Mouse (Mus musculus): Measurements from ENCODE around the gene Mpped2.

- TF ChIP-seq CTCF (IDR thresholded peaks at IDR 0.05; ENCODE audit: low read depth, low read length) (no peak), POLR2A (IDR thresholded peaks at IDR 0.05; ENCODE audit: insufficient read depth, low read length) (no peak), EP300 (IDR thresholded peaks at IDR 0.05; ENCODE audit: insufficient read depth, low read depth, low read length) (no peak)
Measured at GRCm38 (mm10) chr2:106854758-106855157, 161.7 kb downstream of the Mpped2 start.
